Mouse (Mus musculus): Measurements from ENCODE around the gene Rcbtb2.

DNA sequence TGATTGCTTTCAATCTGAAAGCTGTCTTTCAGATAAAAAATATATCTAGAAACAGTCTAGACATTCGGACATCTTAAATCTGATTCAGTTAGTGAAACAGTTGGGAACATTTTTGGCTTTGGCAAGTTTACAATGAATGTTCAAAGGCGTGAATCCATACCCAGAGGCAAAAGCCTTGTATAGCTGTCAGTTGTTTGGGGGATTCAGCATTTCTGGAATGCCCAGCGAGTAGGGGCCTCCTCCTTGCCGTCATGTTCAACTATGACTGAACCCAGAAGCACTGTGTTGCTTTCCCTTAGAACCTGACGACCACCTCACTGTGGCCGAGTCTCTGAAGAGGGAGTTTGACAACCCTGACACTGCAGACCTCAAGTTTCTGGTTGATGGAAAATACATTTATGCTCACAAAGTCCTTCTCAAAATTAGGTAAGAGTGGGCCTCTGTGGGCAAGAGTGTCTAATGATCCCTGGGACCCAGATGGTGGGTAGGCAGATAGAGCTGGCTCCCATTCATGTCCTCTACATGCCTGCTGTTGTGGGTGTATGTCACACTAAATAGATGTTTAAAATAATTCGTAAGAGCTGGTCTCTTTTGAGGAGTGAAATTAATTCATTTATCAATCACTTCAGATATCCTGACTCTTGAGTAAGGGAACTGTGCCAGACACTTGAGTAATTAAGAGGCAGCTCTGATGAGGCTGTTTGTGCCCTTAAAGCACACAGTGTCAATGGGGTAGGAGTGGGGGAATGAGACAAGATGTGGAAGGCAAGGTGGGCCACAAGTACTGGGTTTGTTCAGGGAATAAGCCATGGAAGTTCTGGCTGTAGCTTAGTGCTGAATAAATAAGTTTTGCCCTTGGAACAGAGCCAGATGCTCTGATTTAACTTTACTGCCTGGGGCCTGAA lies 51.5 kb downstream of the Rcbtb2 start:
- no peak for TF ChIP-seq CTCF (IDR thresholded peaks at IDR 0.05; ENCODE audit: low read depth)
- no peak for TF ChIP-seq EP300 (optimal IDR thresholded peaks at IDR 0.05)

Data from stomach, postnatal 0 days (tissue).